Mouse (Mus musculus): ENCODE measurements at regions not wholly inside any gene's neighbourhood (a gene's known extent, or its start where the extent isn't known, plus 50 kb on each side); places are given as distances from the start of the nearest gene placed in this dataset.

DNA sequence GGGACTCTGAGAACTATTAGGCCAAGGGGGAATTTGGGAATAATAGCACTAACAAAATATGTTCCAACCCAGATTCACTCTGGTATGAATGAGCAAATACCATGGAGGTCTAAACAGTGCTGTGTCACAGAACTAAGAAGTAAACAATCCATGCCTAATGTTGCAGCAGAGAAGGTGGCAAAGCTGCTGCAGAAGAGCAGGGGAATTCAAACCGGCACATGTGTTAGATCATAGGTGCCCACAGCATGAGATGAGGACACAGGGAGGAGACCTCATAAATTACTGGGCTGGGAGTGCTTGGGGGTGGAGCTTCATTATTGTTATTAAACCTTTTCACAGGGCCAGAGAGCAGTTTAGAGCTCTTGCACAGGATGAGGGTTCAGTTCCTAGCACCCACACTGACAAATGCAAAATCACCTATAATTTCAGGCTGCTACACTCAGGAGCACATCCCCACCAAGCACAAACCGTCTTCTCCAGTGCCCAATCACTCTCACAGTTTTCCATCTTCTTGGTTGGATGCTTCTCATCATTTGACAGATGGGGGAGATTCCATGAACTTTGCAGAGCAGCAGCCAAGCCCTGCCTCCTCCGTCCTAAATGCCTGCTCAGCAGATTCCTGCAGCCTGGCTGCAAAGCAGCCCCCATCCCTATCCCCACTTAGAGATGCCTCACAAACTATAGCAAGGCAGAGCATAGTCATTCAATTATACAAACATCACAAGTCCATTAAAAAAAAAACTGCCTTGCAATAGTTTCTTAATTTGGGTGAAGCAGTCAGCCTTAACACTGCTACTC is 79.0 kb upstream of the Rarb start:
- Histone ChIP-seq H3K4me2 (ENCODE audit: low read length) (no peak overlapping the region), H3K9ac (ENCODE audit: low read depth, low read length) (no peak overlapping the region), H3K9me3 (replicated peaks; ENCODE audit: control insufficient read depth, low read length, poor library complexity, severe bottlenecking) (no peaks in the 10 kb centered on the region), H3K36me3 (ENCODE audit: control insufficient read depth, insufficient read depth, low read length) (no peaks in the 10 kb centered on the region), H3K4me1 (ENCODE audit: control insufficient read depth, insufficient read depth, low read length) (no peaks in the 10 kb centered on the region; the same call in 1 of the 2 replicates), H3K4me3 (ENCODE audit: low read depth, low read length) (no peak overlapping the region), H3K27ac (ENCODE audit: low read length) (no peak overlapping the region), H3K27me3 (ENCODE audit: control insufficient read depth, insufficient read depth, low read depth, low read length) (no peaks in the 10 kb centered on the region)
- ATAC-seq = 0 out of 2 replicates have a peak, but pooled peaks have one; percentile 42
- 54% methylated on average over 3 of the region's 3 CpGs for WGBS

DNA sequence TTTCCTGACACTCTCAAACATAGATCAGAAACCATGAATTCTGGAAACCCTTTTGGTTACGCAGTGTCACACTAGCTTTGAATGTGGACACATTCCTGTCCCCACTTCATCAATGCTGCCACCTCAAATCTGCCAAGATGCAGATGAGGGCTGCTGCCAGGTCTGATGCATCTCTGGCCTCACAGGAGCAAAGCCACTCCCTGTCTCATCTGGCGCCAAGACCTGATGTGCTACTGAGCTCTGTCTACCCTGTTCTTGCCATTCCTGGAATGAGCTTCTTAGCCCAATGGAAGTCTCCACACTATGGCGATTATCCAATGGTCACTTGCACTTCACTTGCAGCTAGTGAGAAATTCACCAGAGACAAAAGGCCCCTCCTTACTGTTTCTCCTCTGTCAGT is 78.0 kb upstream of the Rarb start:
- H3K9me3 ChIP-seq (replicated peaks; ENCODE audit: control insufficient read depth, low read length, poor library complexity, severe bottlenecking) = no peaks in the 10 kb centered on the region
- ATAC-seq = no peak
- no peaks in the 10 kb centered on the region for H3K27me3 ChIP-seq (ENCODE audit: control insufficient read depth, insufficient read depth, low read depth, low read length)
- WGBS = 84% methylated on average over 3 of the region's 3 CpGs
- no peak overlapping the region for H3K4me3 ChIP-seq (ENCODE audit: low read depth, low read length)
- H3K36me3 ChIP-seq (ENCODE audit: control insufficient read depth, insufficient read depth, low read length) = no peaks in the 10 kb centered on the region
- H3K4me2 ChIP-seq (ENCODE audit: low read length) = no peak overlapping the region
- no peak overlapping the region for H3K27ac ChIP-seq (ENCODE audit: low read length)
- no peaks in the 10 kb centered on the region; the same call in 1 of the 2 replicates for H3K4me1 ChIP-seq (ENCODE audit: control insufficient read depth, insufficient read depth, low read length)
- H3K9ac ChIP-seq (ENCODE audit: low read depth, low read length) = no peak overlapping the region

DNA sequence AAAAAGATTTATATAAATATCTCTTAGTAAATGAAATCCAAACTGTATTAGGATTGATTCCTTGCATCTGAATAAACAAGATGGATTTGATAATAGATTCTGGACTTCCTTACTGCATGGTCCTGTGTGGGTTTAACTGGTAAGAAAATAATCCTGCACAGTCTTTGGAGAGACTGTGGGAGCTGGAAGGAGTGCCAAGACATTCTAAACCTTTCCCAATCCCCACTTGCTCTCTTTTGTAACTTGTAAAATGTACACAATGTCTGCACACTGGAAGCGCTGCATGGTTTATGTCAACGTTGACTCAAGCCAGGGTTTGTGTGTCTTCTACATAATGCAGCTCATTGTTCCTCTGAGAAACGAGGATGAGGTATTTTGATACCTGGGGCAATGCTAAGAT is 62.3 kb upstream of the Rarb start:
- Histone ChIP-seq H3K9me3 (replicated peaks; ENCODE audit: control insufficient read depth, low read length, poor library complexity, severe bottlenecking) (no peaks in the 10 kb centered on the region), H3K9ac (ENCODE audit: low read depth, low read length) (no peak overlapping the region), H3K27me3 (ENCODE audit: control insufficient read depth, insufficient read depth, low read depth, low read length) (no peaks in the 10 kb centered on the region), H3K27ac (ENCODE audit: low read length) (no peak overlapping the region), H3K4me3 (ENCODE audit: low read depth, low read length) (no peak overlapping the region), H3K4me1 (ENCODE audit: control insufficient read depth, insufficient read depth, low read length) (no peaks in the 10 kb centered on the region; the same call in 1 of the 2 replicates), H3K4me2 (ENCODE audit: low read length) (no peak overlapping the region), H3K36me3 (ENCODE audit: control insufficient read depth, insufficient read depth, low read length) (no peaks in the 10 kb centered on the region)
- 50% methylated on average over 3 of the region's 3 CpGs for WGBS
- no peak for ATAC-seq

DNA sequence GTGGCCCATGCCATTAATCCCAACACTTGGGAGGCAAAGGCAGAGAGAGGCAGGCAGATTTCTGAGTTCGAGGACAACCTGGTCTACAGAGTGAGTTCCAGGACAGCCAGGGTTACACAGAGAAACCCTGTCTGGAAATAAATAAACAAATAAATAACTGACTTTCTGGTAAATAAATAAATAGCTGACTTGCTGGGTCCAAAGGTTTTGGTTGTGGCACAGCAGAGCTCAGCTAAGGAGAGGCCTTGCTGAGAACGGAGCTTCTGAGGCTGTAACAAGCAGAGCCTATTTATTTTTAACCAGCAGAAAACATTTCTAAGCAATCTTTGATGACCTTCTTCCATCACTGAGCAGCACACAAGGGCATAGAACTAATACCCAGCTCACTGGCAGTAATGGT is 50.3 kb upstream of the Rarb start:
- Histone ChIP-seq H3K27me3 (ENCODE audit: control insufficient read depth, insufficient read depth, low read depth, low read length) (no peaks in the 10 kb centered on the region), H3K27ac (ENCODE audit: low read length) (no peak overlapping the region), H3K9me3 (replicated peaks; ENCODE audit: control insufficient read depth, low read length, poor library complexity, severe bottlenecking) (no peaks in the 10 kb centered on the region), H3K9ac (ENCODE audit: low read depth, low read length) (no peak overlapping the region), H3K4me3 (ENCODE audit: low read depth, low read length) (no peak overlapping the region), H3K4me2 (ENCODE audit: low read length) (no peak overlapping the region), H3K4me1 (ENCODE audit: control insufficient read depth, insufficient read depth, low read length) (no peaks in the 10 kb centered on the region), H3K36me3 (ENCODE audit: control insufficient read depth, insufficient read depth, low read length) (no peaks in the 10 kb centered on the region)
- 93% methylated on average over 2 of the region's 2 CpGs for WGBS
- no peak for ATAC-seq
